Mouse (Mus musculus) forebrain, embryonic 11.5 days (tissue): ENCODE measurements at regions not wholly inside any gene's neighbourhood (a gene's known extent, or its start where the extent isn't known, plus 50 kb on each side); places are given as distances from the start of the nearest gene placed in this dataset.

Source experiments
- ATAC-seq: fragments of 200-750 bp; cut with Nextera tagmentation; replicated peaks from 2 replicates; pipeline ENCODE4 v1.8.0; 2017; ENCODE audit warnings: moderate TSS enrichment; ENCODE audit not compliant: low FRiP score
- DNase-seq: peaks from one replicate; pipeline ENCODE4 v3.0.0-alpha.2; 2017; ENCODE audit warnings: low spot score
- H3K27ac ChIP-seq: fragments of 300-500 bp; sonication (generic); 2 replicates; pipeline ENCODE4 v1.5.1; 2014; ENCODE audit warnings: low read depth, low read length
- H3K27me3 ChIP-seq: fragments of 300-500 bp; sonication (generic); 2 replicates; pipeline ENCODE4 v1.6.1; 2014; ENCODE audit warnings: mild to moderate bottlenecking, low read length, mixed read lengths; ENCODE audit not compliant: control insufficient read depth, insufficient read depth
- H3K36me3 ChIP-seq: fragments of 300-500 bp; sonication (generic); 2 replicates; pipeline ENCODE4 v1.6.1; 2014; ENCODE audit warnings: mild to moderate bottlenecking, low read length, moderate library complexity, mixed read lengths; ENCODE audit not compliant: control insufficient read depth, insufficient read depth
- H3K4me1 ChIP-seq: fragments of 300-500 bp; sonication (generic); replicated peaks from 2 replicates; pipeline ENCODE4 v1.6.1; 2014; ENCODE audit warnings: low read length, mixed read lengths; ENCODE audit not compliant: control insufficient read depth, insufficient read depth
- H3K4me2 ChIP-seq: fragments of 300-500 bp; sonication (generic); 2 replicates; pipeline ENCODE4 v1.6.1; 2014; ENCODE audit warnings: low read depth, mild to moderate bottlenecking, low read length, moderate library complexity, mixed read lengths; ENCODE audit not compliant: severe bottlenecking
- H3K4me3 ChIP-seq: fragments of 300-500 bp; sonication (generic); 2 replicates; pipeline ENCODE4 v1.5.1; 2014; ENCODE audit warnings: low read depth, low read length
- H3K9ac ChIP-seq: fragments of 300-500 bp; sonication (generic); 2 replicates; pipeline ENCODE4 v1.6.1; 2014; ENCODE audit warnings: low read length
- H3K9me3 ChIP-seq: fragments of 300-500 bp; sonication (generic); 2 replicates; pipeline ENCODE4 v1.6.1; 2016; ENCODE audit warnings: low read length, mixed read lengths; ENCODE audit not compliant: control insufficient read depth
- WGBS: fragments of 180-500 bp; shearing (Covaris S2); extraction: QIAGEN DNeasy Blood & Tissue Kit; methylation state at CpG from one replicate; pipeline ENCODE4 v1.1.7; 2014; 5-methylcytosine and 5-hydroxymethylcytosine counted together

DNA sequence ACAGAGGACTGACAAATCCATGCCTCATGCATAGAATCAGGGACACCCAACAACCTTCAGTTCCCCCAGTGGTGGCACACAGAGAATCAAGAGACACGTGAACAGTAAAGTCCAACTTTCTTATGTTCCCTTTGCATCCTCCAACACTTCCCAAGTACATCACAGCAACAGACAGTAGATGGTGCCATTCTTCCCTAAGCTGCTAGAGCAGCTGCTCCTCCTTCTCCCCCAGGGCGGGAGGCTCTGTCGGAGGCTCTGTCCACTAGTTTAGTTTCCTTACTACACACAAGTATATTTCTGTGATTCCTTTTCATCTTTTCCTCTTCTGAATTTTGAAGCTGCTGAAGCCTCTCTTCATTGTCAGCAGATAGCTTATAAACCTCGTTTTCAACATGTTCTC is 839.0 kb upstream of the Tenm4 start:
- Histone ChIP-seq H3K4me3 (no peak overlapping the region), H3K9me3 (no peaks in the 10 kb centered on the region), H3K27me3 (no peaks in the 10 kb centered on the region), H3K4me2 (no peak overlapping the region), H3K36me3 (no peaks in the 10 kb centered on the region), H3K9ac (no peak overlapping the region), H3K4me1 (no peaks in the 10 kb centered on the region), H3K27ac (no peak overlapping the region)
- WGBS = 38% methylated on average over 4 of the region's 4 CpGs
- DNase-seq (no peak), ATAC-seq (0 out of 2 replicates have a peak, but pooled peaks have one; percentile 10)

GRCm38 (mm10) chr7:95350185-95350803 is 820.8 kb upstream of the Tenm4 start:
- Histone ChIP-seq H3K4me3 (no peak overlapping the region), H3K4me2 (no peak overlapping the region), H3K9ac (no peak overlapping the region), H3K9me3 (no peaks in the 10 kb centered on the region), H3K36me3 (no peaks in the 10 kb centered on the region), H3K27me3 (no peaks in the 10 kb centered on the region), H3K4me1 (no peaks in the 10 kb centered on the region), H3K27ac (no peak overlapping the region)
- no peak for DNase-seq
- ATAC-seq = no peak
- WGBS = 56% methylated on average over 7 of the region's 7 CpGs

GRCm38 (mm10) chr7:95350804-95351199 is 820.2 kb upstream of the Tenm4 start:
- no peak for ATAC-seq
- DNase-seq = no peak
- H3K36me3 ChIP-seq = no peaks in the 10 kb centered on the region
- no peak overlapping the region for H3K9ac ChIP-seq
- no peak overlapping the region for H3K27ac ChIP-seq
- no peak overlapping the region for H3K4me3 ChIP-seq
- H3K4me1 ChIP-seq = no peaks in the 10 kb centered on the region
- no peaks in the 10 kb centered on the region for H3K9me3 ChIP-seq
- no peak overlapping the region for H3K4me2 ChIP-seq
- no peaks in the 10 kb centered on the region for H3K27me3 ChIP-seq

- no peak overlapping the region for H3K4me2 ChIP-seq
- H3K36me3 ChIP-seq = no peaks in the 10 kb centered on the region
- no peaks in the 10 kb centered on the region for H3K27me3 ChIP-seq
- H3K4me1 ChIP-seq = no peaks in the 10 kb centered on the region
- H3K4me3 ChIP-seq = no peak overlapping the region
- H3K9ac ChIP-seq = no peak overlapping the region
- DNase-seq = no peak
- WGBS = 93% methylated on average over 2 of the region's 2 CpGs
- H3K9me3 ChIP-seq = no peaks in the 10 kb centered on the region
- H3K27ac ChIP-seq = no peak overlapping the region
- no peak for ATAC-seq
Observed at GRCm38 (mm10) chr7:95351337-95351736, 819.7 kb upstream of the Tenm4 start.

DNA sequence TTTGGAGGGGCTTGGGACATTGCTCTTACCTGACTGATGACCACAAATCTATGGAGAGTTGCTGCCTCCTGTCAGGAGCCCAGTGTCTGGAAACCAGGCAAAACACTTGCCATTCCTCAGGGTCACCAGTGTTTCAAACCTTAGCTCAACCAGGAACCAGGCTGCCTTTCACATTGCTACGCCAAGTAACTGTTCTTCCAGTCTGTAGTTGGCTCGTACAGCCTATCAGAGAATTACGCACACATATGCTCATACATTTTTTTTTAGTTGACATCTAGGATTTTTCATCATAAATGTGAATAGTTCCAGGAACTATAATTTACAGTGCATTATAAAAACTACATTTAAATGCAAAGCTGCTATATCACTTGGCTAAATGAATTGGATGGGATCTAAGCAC is 818.9 kb upstream of the Tenm4 start:
- Histone ChIP-seq H3K27ac (no peak overlapping the region), H3K4me2 (no peak overlapping the region), H3K36me3 (no peaks in the 10 kb centered on the region), H3K4me3 (no peak overlapping the region), H3K4me1 (no peaks in the 10 kb centered on the region), H3K9ac (no peak overlapping the region), H3K27me3 (no peaks in the 10 kb centered on the region), H3K9me3 (no peaks in the 10 kb centered on the region)
- no peak for DNase-seq
- no peak for ATAC-seq
- 90% methylated on average over 3 of the region's 3 CpGs for WGBS

DNA sequence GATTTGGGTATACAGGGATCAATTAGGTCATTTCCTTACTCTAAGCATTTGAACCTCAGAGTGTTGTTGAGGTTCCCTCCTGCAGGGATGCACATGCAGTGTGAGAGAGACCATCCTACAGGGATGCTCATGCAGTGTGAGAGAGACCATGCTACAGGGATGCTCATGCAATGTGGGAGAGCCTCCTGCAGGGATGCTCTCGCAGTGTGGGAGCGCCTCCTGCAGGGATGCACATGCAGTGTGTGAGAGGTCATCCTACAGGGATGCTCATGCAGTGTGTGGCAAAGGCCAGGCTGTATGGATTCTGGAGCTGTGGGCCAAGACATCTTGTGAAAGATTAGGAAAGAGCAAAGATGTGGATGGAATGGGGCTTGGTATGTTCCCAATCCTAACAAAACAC is 816.1 kb upstream of the Tenm4 start:
- Histone ChIP-seq H3K27ac (no peak overlapping the region), H3K27me3 (no peaks in the 10 kb centered on the region), H3K4me2 (no peak overlapping the region), H3K4me3 (no peak overlapping the region), H3K36me3 (no peaks in the 10 kb centered on the region), H3K4me1 (no peaks in the 10 kb centered on the region), H3K9me3 (no peaks in the 10 kb centered on the region), H3K9ac (no peak overlapping the region)
- DNase-seq (no peak), ATAC-seq (no peak; the same call in 1 of the 2 replicates)
- 59% methylated on average over 2 of the region's 2 CpGs for WGBS

- Histone ChIP-seq H3K27me3 (no peaks in the 10 kb centered on the region), H3K4me1 (no peaks in the 10 kb centered on the region), H3K4me3 (no peak overlapping the region), H3K36me3 (no peaks in the 10 kb centered on the region), H3K4me2 (no peak overlapping the region), H3K9me3 (no peaks in the 10 kb centered on the region), H3K27ac (no peak overlapping the region), H3K9ac (no peak overlapping the region)
- ATAC-seq = no peak
- 22% methylated on average over 4 of the region's 4 CpGs for WGBS
- no peak for DNase-seq
Observed at GRCm38 (mm10) chr7:95358732-95359131, 812.3 kb upstream of the Tenm4 start.

GRCm38 (mm10) chr7:95359154-95359553 is 811.9 kb upstream of the Tenm4 start:
- no peak overlapping the region for H3K9ac ChIP-seq
- H3K4me2 ChIP-seq = no peak overlapping the region
- DNase-seq (no peak), ATAC-seq (no peak)
- H3K36me3 ChIP-seq = no peaks in the 10 kb centered on the region
- H3K27me3 ChIP-seq = no peaks in the 10 kb centered on the region
- H3K9me3 ChIP-seq = no peaks in the 10 kb centered on the region
- no peak overlapping the region for H3K4me3 ChIP-seq
- 82% methylated on average over 6 of the region's 6 CpGs for WGBS
- no peak overlapping the region for H3K27ac ChIP-seq
- no peaks in the 10 kb centered on the region for H3K4me1 ChIP-seq
